Mouse (Mus musculus) thymus, adult 18-20 months (tissue): ENCODE measurements around the gene Evpl.

Experiments
- DNase-seq, 2 experiments: peaks; one replicate each; pipeline ENCODE4 v3.0.0; 2022; ENCODE audit warnings: mixed read lengths in 2 of 2

Gene Evpl

DNA sequence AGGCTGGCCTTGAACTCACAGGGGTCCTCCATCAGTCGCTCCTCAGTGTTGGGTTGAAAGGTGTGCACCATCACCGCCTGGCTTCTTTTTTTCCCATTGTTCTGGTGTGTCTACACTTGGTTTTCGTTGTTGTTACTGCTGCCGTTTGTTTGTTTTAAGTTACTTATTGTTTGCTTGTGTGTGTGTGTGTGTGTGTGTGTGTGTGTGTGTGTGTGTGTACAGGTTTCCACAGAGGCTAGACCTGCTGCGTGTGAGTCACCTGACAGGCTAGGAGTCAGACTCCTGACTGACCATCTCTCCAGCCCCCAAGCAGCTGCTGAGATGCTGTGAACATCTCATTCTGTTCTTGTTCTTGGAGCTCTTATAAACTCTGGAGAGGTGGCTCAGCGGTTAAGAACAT, 25.0 kb downstream of the Evpl start:
- DNase-seq, result no peak

DNA sequence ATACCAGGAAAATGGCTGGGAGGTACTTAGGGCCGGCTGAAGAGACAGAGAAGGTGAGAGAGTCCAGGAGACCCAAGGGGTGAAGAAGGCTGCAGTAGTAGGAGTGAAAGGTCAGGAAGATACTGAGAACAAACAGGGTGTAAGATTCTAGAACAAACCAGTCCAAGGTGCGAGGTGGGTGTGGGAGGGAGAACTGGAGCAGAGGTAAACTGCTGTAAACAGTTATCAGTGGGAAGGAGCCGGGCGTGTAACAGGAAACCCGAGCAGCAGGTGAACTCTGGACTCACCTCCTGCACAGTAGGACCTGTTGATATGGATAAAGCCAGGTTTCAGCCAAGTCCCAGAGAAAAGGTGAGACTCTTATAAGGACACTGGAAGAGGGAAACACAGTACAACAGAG, 27.2 kb downstream of the Evpl start:
- no peak for DNase-seq

DNA sequence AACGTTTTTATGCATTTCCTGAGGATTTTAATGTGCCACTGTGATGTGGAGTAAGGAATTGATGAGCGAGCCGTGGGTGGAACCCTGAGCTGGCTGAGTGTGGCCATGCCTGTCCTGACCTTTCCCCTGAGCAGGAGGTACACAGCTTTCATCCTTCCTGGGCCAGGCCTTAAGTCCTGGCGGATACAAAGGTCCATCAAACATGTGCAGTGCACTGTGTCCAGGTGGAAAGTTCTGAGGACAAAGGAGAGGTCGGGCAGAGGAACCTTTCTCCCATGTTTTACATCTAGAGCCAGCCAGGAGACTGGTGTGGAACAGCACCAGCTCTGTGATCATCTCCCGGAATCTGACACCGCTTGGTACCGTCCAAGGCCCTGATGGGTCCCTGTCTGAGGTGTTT, 28.6 kb downstream of the Evpl start:
- DNase-seq, result no peak

DNA sequence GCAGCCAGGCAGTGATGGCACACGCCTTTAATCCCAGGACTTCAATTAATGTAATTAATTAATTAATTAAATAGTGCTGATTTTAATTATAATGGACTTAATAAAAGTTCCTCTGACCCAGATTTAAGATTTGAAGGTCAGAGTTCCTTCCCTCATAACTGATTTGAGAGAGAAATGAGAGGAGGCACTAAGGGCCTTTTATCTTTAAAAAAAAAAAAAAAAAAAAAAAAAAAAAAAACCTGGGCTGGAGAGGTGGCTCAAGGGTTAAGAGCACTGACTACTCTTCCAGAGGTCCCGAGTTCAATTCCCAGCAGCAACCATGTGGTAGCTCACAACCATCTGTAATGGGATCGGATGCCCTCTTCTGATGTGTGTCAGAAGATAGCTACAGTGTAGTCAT, 29.2 kb downstream of the Evpl start:
- no peak for DNase-seq

DNA sequence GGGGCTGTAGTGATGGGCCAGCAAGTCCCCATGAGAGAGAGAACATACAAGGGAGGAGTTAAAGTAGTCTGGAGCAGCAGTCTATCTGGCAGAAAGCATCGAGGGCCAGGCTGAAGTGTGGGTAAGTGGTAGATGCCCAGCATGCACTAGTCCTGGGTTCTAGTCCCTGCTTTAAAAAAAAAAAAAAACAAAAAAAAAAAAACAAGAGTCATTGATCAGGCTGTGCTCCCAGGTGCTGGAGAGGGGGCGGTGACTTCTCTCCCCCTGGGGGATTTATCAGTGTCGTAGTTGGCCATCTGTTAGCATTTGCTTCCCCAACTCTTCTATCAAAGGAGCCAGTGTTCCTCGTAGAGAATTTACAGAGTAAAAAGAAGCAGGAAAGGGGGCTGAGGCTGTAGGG, 31.2 kb downstream of the Evpl start:
- DNase-seq, result no peak

DNA sequence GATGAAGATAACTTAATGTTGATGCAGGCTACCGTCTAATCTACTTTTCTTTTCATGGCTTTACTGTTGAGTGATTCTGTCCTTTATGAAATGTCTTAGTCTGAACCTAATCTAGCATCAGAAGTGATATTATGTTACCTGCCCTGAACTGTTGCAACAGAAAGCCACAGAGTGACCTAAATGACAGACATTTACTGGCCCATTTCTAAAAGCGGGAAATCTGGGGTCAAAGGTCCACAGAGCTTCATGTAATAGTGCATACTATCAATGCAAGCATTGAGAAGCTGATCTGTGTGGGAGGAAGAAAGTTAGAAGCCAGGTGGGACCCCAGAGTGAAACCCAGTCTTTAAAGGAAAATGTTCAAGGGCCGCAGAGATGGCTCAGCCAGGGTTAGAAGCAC, 34.7 kb downstream of the Evpl start:
- no peak for DNase-seq

DNA sequence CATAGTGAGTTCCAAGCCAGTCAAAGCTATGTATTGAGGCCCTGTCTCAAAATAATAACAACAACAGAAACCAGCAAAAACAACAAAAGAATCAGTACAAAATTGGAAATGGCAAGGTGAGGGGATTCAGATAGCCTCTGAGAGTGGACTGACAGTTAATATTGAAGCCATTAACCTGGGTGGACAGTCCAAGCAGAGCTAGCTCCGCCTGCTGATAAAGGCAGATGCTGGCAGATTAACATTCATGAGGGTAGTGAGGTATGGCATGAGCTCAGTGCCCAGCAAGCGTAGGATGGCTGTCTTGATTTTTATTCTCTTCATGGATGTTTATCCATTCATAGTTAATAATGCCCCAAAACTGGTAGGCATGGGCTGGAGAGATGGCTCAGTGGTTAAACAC, 36.7 kb downstream of the Evpl start:
- no peak for DNase-seq

DNA sequence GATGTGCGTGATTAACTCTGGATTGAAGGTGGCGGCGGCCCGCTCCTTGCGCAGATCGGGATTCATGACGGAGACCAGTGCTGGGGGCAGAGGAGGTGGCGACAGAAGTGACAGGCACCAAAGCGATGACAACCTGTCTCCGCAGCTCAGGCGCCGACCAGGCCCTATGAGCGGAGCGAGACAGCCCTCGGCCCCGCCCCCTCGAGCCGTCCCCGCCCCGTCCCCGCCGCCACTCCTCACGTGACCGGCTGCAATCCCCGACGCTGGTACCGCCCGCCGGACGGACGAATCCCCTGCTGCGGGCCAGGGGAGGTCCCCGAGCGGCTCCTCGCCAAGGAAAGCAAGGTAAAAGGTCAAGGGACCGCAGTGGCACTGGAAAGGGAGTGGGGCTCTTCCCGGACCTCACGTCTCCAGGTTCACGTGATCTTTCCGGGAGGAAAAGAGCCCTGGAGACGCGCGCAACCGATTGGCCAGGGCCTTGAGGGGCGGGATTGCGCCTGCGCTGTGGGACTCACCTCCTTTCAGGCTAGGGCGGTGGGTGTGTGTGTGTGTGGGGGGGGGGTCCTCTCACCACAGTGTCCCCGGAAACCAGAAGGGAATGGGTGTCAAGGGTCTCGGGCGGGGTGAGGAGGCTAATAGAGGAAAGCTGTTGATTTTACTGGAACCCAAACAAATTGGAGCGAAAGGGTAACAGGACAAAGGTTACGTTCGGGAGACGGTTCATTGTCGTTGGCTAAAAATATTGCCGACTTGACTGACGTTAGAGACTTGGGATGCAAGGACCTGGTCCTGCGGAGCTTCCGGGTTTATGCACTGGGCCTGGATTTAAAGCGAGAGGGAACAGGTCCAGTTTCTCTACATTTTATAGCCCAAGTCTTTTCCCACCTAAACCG, 39.0 kb downstream of the Evpl start, which contains the start of the genes Ten1 and Acox1:
Gene Ten1, plus strand, starts transcription at position 217 of the 893 bp plus-strand sequence.
Gene Acox1, minus strand, starts transcription at position 407 of the 893 bp plus-strand sequence.
- DNase-seq, result peak; percentile 90 to 95

DNA sequence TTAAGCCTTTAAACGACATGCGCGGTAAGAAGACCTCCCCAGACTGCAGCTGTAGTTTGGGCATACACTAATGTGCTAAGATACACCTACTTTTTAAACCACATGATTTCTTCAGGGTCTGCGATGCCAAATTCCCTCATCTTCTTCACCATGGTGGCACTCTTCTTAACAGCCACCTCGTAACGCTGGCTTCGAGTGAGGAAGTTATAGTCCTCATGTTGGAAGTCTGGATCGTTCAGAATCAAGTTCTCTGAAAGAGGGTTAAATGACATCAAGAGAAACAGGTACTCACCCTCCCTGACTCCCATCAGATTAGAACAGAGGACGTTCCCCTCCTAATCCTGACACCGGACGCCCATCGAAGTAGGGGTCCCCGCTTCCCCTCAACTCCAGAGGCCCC, 39.7 kb downstream of the Evpl start:
- no peak for DNase-seq

DNA sequence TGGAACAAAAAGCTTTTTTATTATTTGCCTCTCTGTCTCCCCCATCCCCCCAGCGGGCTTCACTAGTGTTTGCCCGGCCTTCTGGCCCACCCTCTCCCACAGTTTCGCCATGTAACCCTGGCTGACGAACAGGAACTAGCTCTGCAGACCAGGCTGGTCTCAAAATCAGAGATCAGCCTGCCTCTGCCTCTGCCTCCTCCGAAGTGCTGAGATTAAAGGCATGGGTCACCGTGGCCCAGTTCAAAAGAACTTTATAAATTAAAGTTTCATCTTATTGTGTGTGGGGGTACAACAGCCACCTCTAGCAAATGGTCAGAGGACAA, 40.3 kb downstream of the Evpl start:
- DNase-seq, result no peak

DNA sequence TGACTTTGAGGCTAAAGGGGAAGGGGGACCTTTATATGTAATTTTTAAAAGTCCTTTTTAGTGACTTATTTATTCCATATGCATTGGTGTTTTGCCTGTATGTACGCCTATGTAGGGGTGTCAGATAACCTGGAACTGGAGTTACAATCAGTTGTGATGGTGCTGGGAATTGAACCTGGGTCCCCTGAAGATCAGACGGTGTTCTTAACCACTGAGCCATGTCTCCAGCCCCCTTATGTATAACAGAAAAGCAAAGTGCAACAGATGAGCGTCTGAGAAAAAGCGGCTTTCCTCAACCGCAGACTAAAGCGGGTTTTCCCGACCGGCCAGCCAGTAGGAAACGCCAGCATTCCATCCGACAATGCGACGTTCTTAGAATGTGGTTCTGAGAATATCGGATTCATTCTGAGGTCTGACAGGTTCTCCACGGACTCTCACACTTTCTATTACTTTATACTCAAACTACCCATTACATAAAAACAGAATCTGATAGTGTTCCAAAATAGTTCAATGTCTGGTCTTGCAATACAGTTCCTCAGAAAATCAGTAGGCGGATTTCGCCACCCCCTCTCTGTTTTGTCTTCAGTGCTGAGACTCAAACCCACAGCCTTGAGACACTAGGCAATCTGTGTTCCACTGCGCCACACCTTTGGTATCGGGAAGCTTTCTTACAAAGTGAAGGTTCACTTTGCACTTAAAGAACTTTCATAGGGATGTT, 40.9 kb downstream of the Evpl start:
- no peak for DNase-seq

DNA sequence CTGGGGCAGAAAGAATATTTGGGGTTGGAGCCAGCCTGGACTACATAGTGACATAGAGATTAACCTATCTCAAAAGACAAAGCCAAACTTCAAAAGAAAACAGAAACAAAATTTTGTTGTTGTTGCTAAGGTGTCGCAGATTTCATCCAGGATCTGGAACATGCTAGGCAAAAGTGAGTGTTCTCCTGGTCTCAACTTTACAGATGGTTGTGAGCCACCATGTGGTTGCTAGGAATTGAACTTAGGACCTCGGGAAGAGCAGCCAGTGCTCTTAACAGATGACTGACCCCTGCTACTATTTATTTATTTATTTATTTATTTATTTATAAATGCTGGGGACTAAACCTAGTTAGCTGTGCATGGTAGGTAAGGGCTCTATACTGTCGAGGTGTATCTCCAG, 41.5 kb downstream of the Evpl start:
- no peak for DNase-seq

DNA sequence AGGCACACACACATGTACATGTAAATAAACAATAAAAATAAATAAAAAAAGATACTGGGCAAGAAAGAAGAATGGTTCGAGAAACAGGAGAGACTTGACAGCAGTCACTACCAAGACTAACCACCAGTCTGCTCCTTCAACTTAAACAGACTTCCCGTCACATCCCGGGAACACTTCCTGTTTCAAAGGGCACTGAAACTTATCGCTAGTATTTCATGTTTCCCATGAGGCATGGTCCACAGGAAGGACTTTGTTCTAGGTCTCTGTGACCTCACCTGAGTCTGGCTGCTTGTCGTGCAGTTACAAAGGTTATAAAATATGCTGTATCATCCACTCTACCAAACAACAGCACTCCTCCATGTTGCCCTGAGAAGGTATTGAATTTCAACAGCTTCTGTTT, 42.6 kb downstream of the Evpl start:
- DNase-seq, result no peak

DNA sequence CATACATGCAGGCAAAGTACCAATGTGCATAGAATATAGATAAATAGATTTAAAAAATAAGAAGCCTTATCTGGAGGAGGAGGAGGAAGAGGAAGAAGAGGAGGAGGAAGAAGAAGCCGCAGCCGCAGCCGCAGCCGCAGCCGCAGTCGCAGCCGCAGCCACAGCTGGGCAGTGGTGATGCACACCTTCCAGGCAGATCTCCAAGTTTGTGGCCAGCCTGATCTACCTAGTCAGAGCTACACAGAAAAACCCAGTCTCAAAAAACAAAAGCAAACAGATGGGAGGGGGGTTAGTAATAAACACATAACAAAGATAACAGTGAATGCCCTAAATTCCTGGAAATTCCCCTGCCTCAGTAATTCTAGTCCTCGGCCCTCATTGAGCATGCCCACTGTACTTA, 43.3 kb downstream of the Evpl start:
- no peak for DNase-seq

DNA sequence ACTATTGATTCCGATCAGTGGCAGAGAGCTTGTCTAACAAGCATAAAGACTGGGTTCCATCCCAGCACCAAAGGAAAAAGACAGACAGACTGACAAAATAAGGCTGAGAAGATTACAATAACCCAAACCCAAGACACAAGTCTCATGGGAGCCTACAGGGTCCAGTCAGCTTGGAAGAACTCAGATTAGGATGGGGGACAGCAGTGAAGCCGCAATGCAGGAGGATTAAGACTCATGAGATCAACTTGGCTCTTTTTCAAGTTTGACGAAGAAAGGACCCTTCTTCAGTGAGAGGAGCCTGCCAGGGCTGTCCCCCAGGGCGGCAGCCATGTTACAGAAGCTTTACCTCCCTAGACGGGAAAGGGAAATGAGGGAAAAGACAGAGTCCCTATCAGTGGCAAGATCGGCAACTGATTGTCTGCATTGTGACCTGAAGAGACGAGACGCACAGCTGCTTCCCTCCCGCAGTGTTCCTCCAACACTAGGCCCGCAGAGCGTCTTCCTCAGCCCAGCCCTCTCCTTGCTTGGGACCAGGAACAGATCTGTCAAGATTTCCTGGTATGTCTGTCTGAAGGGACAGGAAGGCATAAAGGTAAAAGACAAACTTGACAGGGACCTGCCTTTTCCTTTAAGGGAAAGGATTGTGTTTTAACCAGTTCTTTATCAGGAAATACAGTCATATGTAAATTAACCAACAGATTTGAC, 50.5 kb downstream of the Evpl start:
- DNase-seq, result no peak

DNA sequence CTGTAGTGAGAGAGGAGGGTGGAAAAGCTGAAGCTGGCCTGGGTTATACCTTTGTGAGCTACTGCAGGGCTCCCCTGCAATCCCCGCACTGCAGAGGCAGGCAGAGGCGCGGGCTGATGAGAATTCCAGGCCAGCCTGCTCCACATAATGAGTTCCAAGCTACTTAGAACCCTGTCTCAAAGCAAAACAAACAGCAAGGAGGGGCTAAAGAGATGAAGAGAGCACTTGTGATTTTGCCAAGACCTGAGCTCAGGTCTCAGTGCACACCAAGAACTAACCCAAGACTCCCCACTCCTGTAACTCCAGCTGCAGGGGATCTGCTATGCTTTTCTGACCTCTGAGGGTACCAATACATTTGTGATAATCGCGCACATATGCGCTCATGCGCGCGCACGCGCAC, 51.5 kb downstream of the Evpl start:
- no peak for DNase-seq

DNA sequence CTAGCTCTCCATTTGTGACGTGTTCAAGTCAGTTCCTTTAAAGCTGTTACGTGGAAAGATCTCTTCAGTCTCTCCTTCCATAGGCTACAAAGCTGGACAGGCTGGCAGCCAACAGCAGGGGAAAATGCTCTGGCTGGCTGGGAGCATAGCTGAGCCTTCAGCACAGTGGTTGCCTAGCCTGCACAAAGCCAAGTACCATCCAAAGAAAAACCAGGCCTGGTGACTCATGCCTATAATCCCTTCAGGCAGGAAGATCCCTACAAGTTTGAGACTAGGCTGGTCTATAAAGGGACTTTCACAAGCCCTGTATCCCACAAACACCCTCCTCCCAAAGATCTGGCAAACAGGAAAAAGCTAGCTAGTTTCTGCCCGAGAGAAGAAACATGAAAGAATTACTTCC, 52.0 kb downstream of the Evpl start:
- no peak for DNase-seq

DNA sequence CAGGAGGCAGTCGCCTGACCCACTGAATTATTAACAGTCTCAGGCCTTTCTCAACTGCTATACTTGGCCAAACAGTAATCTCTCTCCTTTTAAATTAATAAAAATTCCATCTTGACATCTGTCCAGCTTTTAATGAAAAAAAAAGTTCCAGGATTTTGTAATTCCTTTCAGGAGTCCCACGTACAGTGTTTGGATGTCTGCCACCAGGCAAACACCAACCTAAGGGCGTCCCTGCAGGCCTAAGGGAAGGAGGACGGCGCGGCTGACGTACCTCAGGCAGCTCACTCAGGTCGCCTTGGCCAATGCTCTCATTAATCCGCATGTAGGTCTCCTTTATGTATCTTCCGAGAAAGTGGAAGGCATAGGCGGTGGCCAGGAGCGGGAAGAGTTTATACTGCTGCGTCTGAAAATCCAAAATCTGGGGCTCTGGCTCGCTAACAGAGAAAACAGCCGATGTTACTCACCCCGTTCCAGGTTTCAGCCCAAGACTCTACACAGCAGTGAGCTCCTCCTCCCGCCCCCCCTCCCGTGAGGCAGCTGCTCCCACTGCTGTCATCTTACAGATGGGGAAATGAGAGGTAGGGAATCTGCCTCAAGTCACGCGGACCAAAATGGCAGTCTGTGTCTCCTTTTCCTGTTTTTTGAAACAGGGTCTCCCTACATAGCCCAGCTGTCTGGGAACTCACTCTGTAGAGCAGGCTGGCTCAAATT, 59.3 kb downstream of the Evpl start:
- DNase-seq, result no peak

DNA sequence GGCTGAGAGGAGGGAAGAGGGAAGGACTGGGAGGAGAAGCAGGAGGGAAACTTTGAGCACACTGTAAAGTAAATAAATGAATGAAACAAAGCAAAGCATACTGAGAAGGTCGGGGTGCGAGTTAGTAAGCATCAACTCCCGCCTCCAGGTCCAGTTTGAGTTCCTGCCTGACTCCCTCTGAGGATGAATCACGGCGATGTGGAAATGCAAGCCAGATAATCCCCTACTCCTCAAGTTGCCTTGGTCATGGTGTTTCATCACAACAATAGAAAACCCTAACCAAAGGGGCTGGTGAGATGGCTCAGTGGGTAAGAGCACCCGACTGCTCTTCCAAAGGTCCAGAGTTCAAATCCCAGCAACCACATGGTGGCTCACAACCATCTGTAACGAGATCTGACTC, 61.9 kb downstream of the Evpl start:
- DNase-seq, result no peak

DNA sequence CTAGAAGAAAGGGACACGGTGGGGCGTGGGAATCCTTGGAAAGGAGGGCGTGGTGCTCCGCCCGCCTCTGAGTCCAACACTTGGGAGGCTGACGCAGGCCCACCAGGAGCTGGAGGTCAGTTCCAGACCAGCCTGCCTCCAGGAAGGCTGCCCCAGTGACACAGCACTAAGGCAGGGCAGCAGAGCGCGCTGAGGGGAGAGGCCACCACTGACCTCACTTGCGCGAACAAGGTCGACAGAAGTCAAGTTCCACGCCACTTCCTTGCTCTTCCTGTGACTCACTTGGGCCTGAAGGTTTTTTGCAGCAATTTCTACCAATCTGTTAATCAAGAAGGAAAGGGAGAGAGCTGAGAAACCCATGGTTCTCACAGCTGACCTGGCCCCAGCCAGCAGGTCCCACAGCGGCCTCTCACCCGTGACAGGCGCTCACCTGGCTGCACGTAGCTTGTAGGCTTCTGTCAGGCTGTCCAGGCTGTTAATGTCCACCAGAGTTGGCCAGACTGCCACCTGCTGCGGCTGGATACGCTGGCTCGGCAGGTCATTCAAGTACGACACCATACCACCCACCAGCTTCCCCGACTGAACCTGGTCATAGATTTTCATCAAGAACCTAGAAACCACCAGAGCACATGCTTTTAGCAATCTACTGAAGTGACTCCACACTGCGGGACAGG, 63.0 kb downstream of the Evpl start:
- no peak for DNase-seq

DNA sequence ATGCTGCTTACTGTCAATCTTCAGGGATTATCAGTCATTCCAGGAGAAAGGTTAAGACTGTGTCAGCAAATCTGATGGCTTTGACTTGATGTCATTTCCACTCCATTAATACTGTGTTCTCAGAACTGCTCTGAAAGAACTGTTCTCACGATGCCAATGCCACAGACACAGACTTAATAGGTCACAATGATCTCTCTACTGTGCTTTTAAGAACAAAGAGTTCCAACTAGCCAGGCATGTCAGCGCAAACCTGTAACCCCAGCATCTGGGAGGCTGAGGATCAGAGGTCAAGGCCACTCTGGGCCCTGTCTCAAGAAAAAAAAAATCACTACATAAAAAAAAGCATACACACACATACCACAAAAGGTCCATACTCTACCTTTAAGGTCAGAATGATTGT, 65.9 kb downstream of the Evpl start:
- DNase-seq, result no peak
